Mouse (Mus musculus): ENCODE measurements around the gene Wnt8b.
"Not testable (repeated sequence)": the region's sequence is repeated elsewhere in the genome, so short reads cannot be mapped to it uniquely, and the experiment has no call there.

The Wnt8b gene

GRCm38 (mm10) chr19:44493128-44493527 lies at the start of gene Wnt8b:
Gene Wnt8b (plus strand): TSS chr19:44493472.
- no peak for DNase-seq (ENCODE audit: low read depth, low spot score)

GRCm38 (mm10) chr19:44445755-44446154 lies 47.5 kb upstream of the Wnt8b start:
- DNase-seq (ENCODE audit: low read depth, low spot score): no peak

GRCm38 (mm10) chr19:44447927-44448326 lies 45.3 kb upstream of the Wnt8b start:
- no peak for DNase-seq (ENCODE audit: low read depth, low spot score)

- no peak for DNase-seq (ENCODE audit: low read depth, low spot score)
Observed at GRCm38 (mm10) chr19:44454862-44455261, 38.4 kb upstream of the Wnt8b start.

GRCm38 (mm10) chr19:44455356-44455755 lies 37.9 kb upstream of the Wnt8b start:
- no peak for DNase-seq (ENCODE audit: low read depth, low spot score)

- no peak for DNase-seq (ENCODE audit: low read depth, low spot score)
Observed at GRCm38 (mm10) chr19:44457359-44458055, 35.8 kb upstream of the Wnt8b start.

- no peak for DNase-seq (ENCODE audit: low read depth, low spot score)
Observed at GRCm38 (mm10) chr19:44458696-44459095, 34.6 kb upstream of the Wnt8b start.

GRCm38 (mm10) chr19:44460441-44460840 lies 32.8 kb upstream of the Wnt8b start:
- no peak for DNase-seq (ENCODE audit: low read depth, low spot score)

- DNase-seq (ENCODE audit: low read depth, low spot score): no peak
Observed at GRCm38 (mm10) chr19:44461500-44461899, 31.8 kb upstream of the Wnt8b start.

- no peak for DNase-seq (ENCODE audit: low read depth, low spot score)
Observed at GRCm38 (mm10) chr19:44462141-44462540, 31.1 kb upstream of the Wnt8b start.

- not testable (repeated sequence) for DNase-seq (ENCODE audit: low read depth, low spot score)
Observed at GRCm38 (mm10) chr19:44465960-44466525, 27.2 kb upstream of the Wnt8b start.

- DNase-seq (ENCODE audit: low read depth, low spot score): no peak
Observed at GRCm38 (mm10) chr19:44474158-44474557, 19.1 kb upstream of the Wnt8b start.

- DNase-seq (ENCODE audit: low read depth, low spot score): no peak
Observed at GRCm38 (mm10) chr19:44475268-44475667, 18.0 kb upstream of the Wnt8b start.

GRCm38 (mm10) chr19:44476541-44476940 lies 16.7 kb upstream of the Wnt8b start:
- DNase-seq (ENCODE audit: low read depth, low spot score): no peak

GRCm38 (mm10) chr19:44487266-44487665 lies 6.0 kb upstream of the Wnt8b start:
- DNase-seq (ENCODE audit: low read depth, low spot score): no peak

- no peak for DNase-seq (ENCODE audit: low read depth, low spot score)
Observed at GRCm38 (mm10) chr19:44496511-44496910, 3.2 kb downstream of the Wnt8b start.

GRCm38 (mm10) chr19:44496941-44497340 lies 3.7 kb downstream of the Wnt8b start:
- no peak for DNase-seq (ENCODE audit: low read depth, low spot score)

- no peak for DNase-seq (ENCODE audit: low read depth, low spot score)
Observed at GRCm38 (mm10) chr19:44498936-44499335, 5.7 kb downstream of the Wnt8b start.

GRCm38 (mm10) chr19:44500240-44500639 lies 7.0 kb downstream of the Wnt8b start:
- no peak for DNase-seq (ENCODE audit: low read depth, low spot score)

- DNase-seq (ENCODE audit: low read depth, low spot score): no peak
Observed at GRCm38 (mm10) chr19:44501925-44502324, 8.7 kb downstream of the Wnt8b start.

GRCm38 (mm10) chr19:44502741-44503140 lies 9.5 kb downstream of the Wnt8b start:
- DNase-seq (ENCODE audit: low read depth, low spot score): no peak

GRCm38 (mm10) chr19:44510534-44511175 lies 17.4 kb downstream of the Wnt8b start:
- no peak for DNase-seq (ENCODE audit: low read depth, low spot score)

Data from telencephalon, adult 2 months (tissue).